Mouse (Mus musculus) olfactory bulb, adult 2 months (tissue): ENCODE data around the gene Eps8. TPM values are rescaled to one million over a fixed set of nuclear protein-coding genes. Genes with fewer than 3 reads are reported as not detected.

Experiments used
- H3K27ac ChIP-seq: fragments of 200-500 bp; 2 replicates; pipeline ENCODE4 v1.5.1; 2012; ENCODE audit warnings: low read depth, low read length; ENCODE audit not compliant: insufficient read depth
- H3K4me1 ChIP-seq: fragments of 200-500 bp; 2 replicates; pipeline ENCODE4 v1.6.1; 2012; ENCODE audit warnings: low read length; ENCODE audit not compliant: control insufficient read depth, insufficient read depth
- H3K4me3 ChIP-seq: fragments of 200-500 bp; 2 replicates; pipeline ENCODE4 v1.5.1; 2012; ENCODE audit warnings: mild to moderate bottlenecking, low read depth, low read length, moderate library complexity; ENCODE audit not compliant: insufficient read depth
- CTCF ChIP-seq: fragments of 200-500 bp; IDR thresholded peaks from 2 replicates; pipeline ENCODE4 v1.5.1; 2012; ENCODE audit warnings: low read depth, mild to moderate bottlenecking, low read length, moderate library complexity; ENCODE audit not compliant: insufficient read depth
- POLR2A ChIP-seq: fragments of 200-500 bp; IDR thresholded peaks from 2 replicates; pipeline ENCODE4 v1.6.1; 2012; ENCODE audit warnings: mild to moderate bottlenecking, low read depth, low read length, moderate library complexity; ENCODE audit not compliant: insufficient read depth
- WGBS: fragments of 180-500 bp; shearing (Covaris S2); methylation state at CpG from one replicate; pipeline ENCODE4 v1.1.7; 2018; 5-methylcytosine and 5-hydroxymethylcytosine counted together
- polyA plus RNA-seq: library from polyadenylated mRNA; stranded (reverse); fragments of >200 nt; gene quantifications from 2 replicates; pipeline ENCODE4 v1.2.4, GENCODE M21; 2012; ENCODE audit warnings: low replicate concordance; ENCODE audit not compliant: missing spikeins, insufficient read depth, insufficient read length

Eps8 gene
- polyA plus RNA-seq, 1 experiment: not detected

- no peak for TF ChIP-seq CTCF
- no peak for TF ChIP-seq POLR2A
- Histone ChIP-seq H3K27ac (no peak overlapping the region), H3K4me1 (peaks cover 10% of the 10 kb centered on the region), H3K4me3 (no peak overlapping the region)
- 90% methylated on average over 17 of the region's 17 CpGs for WGBS
These were observed 46.3 kb downstream of the Eps8 start for GRCm38 (mm10) chr6:137608160-137608930.

- TF ChIP-seq CTCF (no peak), POLR2A (no peak)
- 91% methylated on average over 7 of the region's 7 CpGs for WGBS
These were observed 48.1 kb downstream of the Eps8 start for GRCm38 (mm10) chr6:137606541-137606940.

GRCm38 (mm10) chr6:137604417-137605248 is 50.0 kb downstream of the Eps8 start:
- WGBS: 30% methylated on average over 4 of the region's 4 CpGs

More at GRCm38 (mm10) chr6:137606541-137606940, 48.1 kb downstream of the Eps8 start:
- H3K4me3 ChIP-seq: no peak overlapping the region
- peaks cover 10% of the 10 kb centered on the region for H3K4me1 ChIP-seq
- no peak overlapping the region for H3K27ac ChIP-seq

GRCm38 (mm10) chr6:137598306-137598705 is 56.4 kb downstream of the Eps8 start:
- Histone ChIP-seq H3K4me3 (no peak overlapping the region), H3K4me1 (no peaks in the 10 kb centered on the region; the same call in 1 of the 2 replicates), H3K27ac (no peak overlapping the region)
- WGBS: 61% methylated on average over 7 of the region's 7 CpGs
- TF ChIP-seq POLR2A (no peak), CTCF (no peak)

More at GRCm38 (mm10) chr6:137604417-137605248, 50.0 kb downstream of the Eps8 start:
- no peak for TF ChIP-seq CTCF
- TF ChIP-seq POLR2A: no peak
- Histone ChIP-seq H3K4me1 (peaks cover 10% of the 10 kb centered on the region), H3K4me3 (no peak overlapping the region), H3K27ac (peak overlapping the region; percentile 36; the same call in 1 of the 2 replicates)

GRCm38 (mm10) chr6:137597442-137598058 is 57.1 kb downstream of the Eps8 start:
- Histone ChIP-seq H3K27ac (no peak overlapping the region), H3K4me1 (no peaks in the 10 kb centered on the region; the same call in 1 of the 2 replicates), H3K4me3 (no peak overlapping the region)
- 91% methylated on average over 8 of the region's 8 CpGs for WGBS
- TF ChIP-seq CTCF (no peak), POLR2A (no peak)

GRCm38 (mm10) chr6:137592582-137592981 is 62.1 kb downstream of the Eps8 start:
- TF ChIP-seq POLR2A (no peak), CTCF (no peak)
- H3K4me1 ChIP-seq: 0 out of 2 replicates have a peak, but pooled peaks cover 2% of the 10 kb centered on the region
- no peak overlapping the region for H3K4me3 ChIP-seq
- 96% methylated on average over 10 of the region's 10 CpGs for WGBS
- H3K27ac ChIP-seq: no peak overlapping the region

GRCm38 (mm10) chr6:137589245-137589618 is 65.4 kb downstream of the Eps8 start:
- Histone ChIP-seq H3K4me1 (0 out of 2 replicates have a peak, but pooled peaks cover 2% of the 10 kb centered on the region), H3K27ac (no peak overlapping the region), H3K4me3 (no peak overlapping the region)
- 81% methylated on average over 3 of the region's 3 CpGs for WGBS
- no peak for TF ChIP-seq CTCF
- no peak for TF ChIP-seq POLR2A

GRCm38 (mm10) chr6:137588481-137589244 is 66.0 kb downstream of the Eps8 start:
- Histone ChIP-seq H3K4me3 (no peak overlapping the region), H3K27ac (no peak overlapping the region), H3K4me1 (0 out of 2 replicates have a peak, but pooled peaks cover 2% of the 10 kb centered on the region)
- 83% methylated on average over 10 of the region's 10 CpGs for WGBS
- TF ChIP-seq POLR2A (no peak), CTCF (no peak)
